Mouse (Mus musculus): ENCODE measurements around the gene Tiam2.

DNA sequence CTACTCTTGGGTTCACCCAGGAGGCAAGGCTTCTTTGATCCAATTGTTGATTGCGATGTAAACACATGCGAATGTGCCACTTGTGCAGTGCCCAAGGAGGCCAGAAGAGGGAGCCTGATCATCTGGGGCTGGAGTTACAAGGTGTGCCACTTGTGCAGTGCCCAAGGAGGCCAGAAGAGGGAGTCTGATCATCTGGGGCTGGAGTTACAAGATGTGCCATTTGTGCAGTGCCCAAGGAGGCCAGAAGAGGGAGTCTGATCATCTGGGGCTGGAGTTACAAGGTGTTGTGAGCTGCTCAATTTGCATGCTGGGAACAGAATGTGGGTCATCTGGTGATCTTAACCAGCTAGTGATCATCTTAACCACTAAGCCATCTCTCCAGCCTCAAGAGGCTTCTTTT lies 124.7 kb downstream of the Tiam2 start:
- TF ChIP-seq GATA1 (IDR thresholded peaks at IDR 0.05; ENCODE audit: borderline replicate concordance, low read length): no peak
- no peak for TF ChIP-seq FLI1 (IDR thresholded peaks at IDR 0.05; ENCODE audit: low read length)

Data from megakaryocyte, embryonic 14.5 days (primary cell).